Mouse (Mus musculus) MEL (cell line): ENCODE data around the gene Aip. TPM values are rescaled to one million over a fixed set of nuclear protein-coding genes. Genes with fewer than 3 reads are reported as not detected.

Experiments
- DNase-seq: peaks from one replicate; pipeline ENCODE4 v3.0.0; 2011; ENCODE audit warnings: low read depth, low spot score
- H3K27ac ChIP-seq: 2 replicates; pipeline ENCODE4 v1.5.1; 2012; ENCODE audit warnings: low read depth, mild to moderate bottlenecking, control low read depth, low read length, moderate library complexity; ENCODE audit not compliant: control insufficient read depth
- H3K27me3 ChIP-seq, 2 experiments: fragments of 150-350 bp in 1 of 2; sonication (generic) in 1 of 2; 2 replicates each; pipeline ENCODE4 v1.6.1; 2012; ENCODE audit warnings: low read length in 2 of 2, mild to moderate bottlenecking in 2 of 2, improper control_type of control experiment in 1 of 2, moderate library complexity in 1 of 2; ENCODE audit not compliant: insufficient read depth in 2 of 2, control insufficient read depth in 1 of 2
- H3K36me3 ChIP-seq, 2 experiments: 2 replicates each; pipeline ENCODE4 v1.6.1; 2012 to 2014; ENCODE audit warnings: low read length in 2 of 2, improper control_type of control experiment in 1 of 2, inconsistent platforms in 1 of 2, mild to moderate bottlenecking in 1 of 2; ENCODE audit not compliant: insufficient read depth in 2 of 2, control insufficient read depth in 1 of 2
- H3K4me1 ChIP-seq, 2 experiments: fragments of 150-350 bp in 1 of 2; sonication (generic) in 1 of 2; 2 replicates each; pipeline ENCODE4 v1.6.1; 2012; ENCODE audit warnings: low read length in 2 of 2, improper control_type of control experiment in 1 of 2, mild to moderate bottlenecking in 1 of 2; ENCODE audit not compliant: insufficient read depth in 2 of 2, control insufficient read depth in 1 of 2
- H3K4me3 ChIP-seq, 2 experiments: fragments of 150-350 bp in 1 of 2; sonication (generic) in 1 of 2; 2 replicates each; pipeline ENCODE4 v1.5.1; 2012; ENCODE audit warnings: low read depth in 2 of 2, low read length in 2 of 2, mild to moderate bottlenecking in 2 of 2, moderate library complexity in 2 of 2, control low read depth in 1 of 2, improper control_type of control experiment in 1 of 2; ENCODE audit not compliant: control insufficient read depth in 1 of 2, insufficient read depth in 1 of 2
- H3K79me2 ChIP-seq: 2 replicates; pipeline ENCODE4 v1.6.1; 2012; ENCODE audit warnings: mild to moderate bottlenecking, low read length, moderate library complexity; ENCODE audit not compliant: control insufficient read depth, poor library complexity, insufficient read depth
- H3K9ac ChIP-seq: 2 replicates; pipeline ENCODE4 v1.6.1; 2012; ENCODE audit warnings: low read depth, mild to moderate bottlenecking, control low read depth, low read length, moderate library complexity; ENCODE audit not compliant: control insufficient read depth, poor library complexity, severe bottlenecking
- H3K9me3 ChIP-seq: fragments of 150-350 bp; sonication (generic); replicated peaks from 2 replicates; pipeline ENCODE4 v1.6.1; 2012; ENCODE audit warnings: mild to moderate bottlenecking, low read length, improper control_type of control experiment, moderate library complexity; ENCODE audit not compliant: insufficient read depth
- CHD1 ChIP-seq: IDR thresholded peaks from 2 replicates; pipeline ENCODE4 v1.6.1; 2012; ENCODE audit warnings: low read depth, mild to moderate bottlenecking, inconsistent platforms, low read length, improper control_type of control experiment
- CTCF ChIP-seq, 3 experiments: IDR thresholded peaks in 2 of 3; conservative IDR thresholded peaks in 1 of 3; 2 replicates each; pipeline ENCODE4 v1.5.1; 2011 to 2012; ENCODE audit warnings: low read length in 3 of 3, low read depth in 2 of 3, mild to moderate bottlenecking in 2 of 3, improper control_type of control experiment in 1 of 3, inconsistent platforms in 1 of 3, mixed read lengths in 1 of 3, moderate library complexity in 1 of 3; ENCODE audit not compliant: control insufficient read depth in 1 of 3, insufficient read depth in 1 of 3, poor library complexity in 1 of 3, severe bottlenecking in 1 of 3
- E2F4 ChIP-seq: IDR thresholded peaks from 2 replicates; pipeline ENCODE4 v1.6.1; 2011; ENCODE audit warnings: low read depth, low read length, improper control_type of control experiment, borderline replicate concordance
- ELF1 ChIP-seq: IDR thresholded peaks from 2 replicates; pipeline ENCODE4 v1.6.1; 2014; ENCODE audit warnings: low read depth, mild to moderate bottlenecking, inconsistent platforms, low read length, improper control_type of control experiment, moderate library complexity
- EP300 ChIP-seq, 2 experiments: IDR thresholded peaks; 2 replicates each; pipeline ENCODE4 v1.6.1; 2011; ENCODE audit warnings: improper control_type of control experiment in 2 of 2, low read length in 2 of 2, low read depth in 1 of 2, mild to moderate bottlenecking in 1 of 2
- ETS1 ChIP-seq: IDR thresholded peaks from 2 replicates; pipeline ENCODE4 v1.6.1; 2012; ENCODE audit warnings: low read depth, mild to moderate bottlenecking, inconsistent platforms, low read length, improper control_type of control experiment, moderate library complexity
- JUND ChIP-seq: IDR thresholded peaks from 2 replicates; pipeline ENCODE4 v1.6.1; 2011; ENCODE audit warnings: low read depth, mild to moderate bottlenecking, improper control_type of control experiment, low read length
- KAT2A ChIP-seq: conservative IDR thresholded peaks from 2 replicates; pipeline ENCODE4 v1.6.1; 2012; ENCODE audit warnings: low read depth, low read length, improper control_type of control experiment, inconsistent platforms
- MAX ChIP-seq: IDR thresholded peaks from 2 replicates; pipeline ENCODE4 v1.6.1; 2011; ENCODE audit warnings: low read length, improper control_type of control experiment
- MEF2A ChIP-seq: IDR thresholded peaks from 2 replicates; pipeline ENCODE4 v1.6.1; 2014; ENCODE audit warnings: low read depth, mild to moderate bottlenecking, inconsistent platforms, low read length, improper control_type of control experiment; ENCODE audit not compliant: poor library complexity, insufficient replicate concordance, severe bottlenecking; ENCODE audit errors: extremely low read depth
- MYB ChIP-seq: IDR thresholded peaks from 2 replicates; pipeline ENCODE4 v1.6.1; 2011; ENCODE audit warnings: mild to moderate bottlenecking, low read depth, low read length, improper control_type of control experiment
- MYC ChIP-seq: IDR thresholded peaks from 2 replicates; pipeline ENCODE4 v1.6.1; 2011; ENCODE audit warnings: low read depth, mild to moderate bottlenecking, low read length, improper control_type of control experiment, moderate library complexity
- POLR2A ChIP-seq, 2 experiments: IDR thresholded peaks; 2 replicates each; pipeline ENCODE4 v1.6.1; 2011 to 2012; ENCODE audit warnings: low read length in 2 of 2, mild to moderate bottlenecking in 2 of 2, control low read depth in 1 of 2, improper control_type of control experiment in 1 of 2, low read depth in 1 of 2, moderate library complexity in 1 of 2; ENCODE audit not compliant: control insufficient read depth in 1 of 2, insufficient read depth in 1 of 2, poor library complexity in 1 of 2
- POLR2AphosphoS5 ChIP-seq: IDR thresholded peaks from 2 replicates; pipeline ENCODE4 v1.6.1; 2012; ENCODE audit warnings: low read depth, borderline replicate concordance, mild to moderate bottlenecking, inconsistent platforms, low read length, moderate library complexity, mixed read lengths
- SIN3A ChIP-seq: IDR thresholded peaks from 2 replicates; pipeline ENCODE4 v1.6.1; 2012; ENCODE audit warnings: low read length, improper control_type of control experiment, inconsistent platforms
- SMC3 ChIP-seq: IDR thresholded peaks from 2 replicates; pipeline ENCODE4 v1.6.1; 2011; ENCODE audit warnings: low read depth, low read length, improper control_type of control experiment
- TAL1 ChIP-seq: IDR thresholded peaks from 2 replicates; pipeline ENCODE4 v1.6.1; 2012; ENCODE audit warnings: mild to moderate bottlenecking, inconsistent platforms, low read length, moderate library complexity, mixed read lengths
- TCF12 ChIP-seq: IDR thresholded peaks from 2 replicates; pipeline ENCODE4 v1.6.1; 2014; ENCODE audit warnings: low read depth, mild to moderate bottlenecking, inconsistent platforms, low read length, improper control_type of control experiment, moderate library complexity
- USF1 ChIP-seq: IDR thresholded peaks from 2 replicates; pipeline ENCODE4 v1.6.1; 2014; ENCODE audit warnings: low read depth, mild to moderate bottlenecking, inconsistent platforms, low read length, improper control_type of control experiment, moderate library complexity
- USF2 ChIP-seq, 2 experiments: IDR thresholded peaks; 2 replicates each; pipeline ENCODE4 v1.6.1; 2011 to 2012; ENCODE audit warnings: improper control_type of control experiment in 2 of 2, low read length in 2 of 2, borderline replicate concordance in 1 of 2, inconsistent platforms in 1 of 2, low read depth in 1 of 2, mild to moderate bottlenecking in 1 of 2; ENCODE audit not compliant: insufficient read depth in 1 of 2
- ZC3H11A ChIP-seq: IDR thresholded peaks from 2 replicates; pipeline ENCODE4 v1.6.1; 2012; ENCODE audit warnings: low read depth, mild to moderate bottlenecking, inconsistent platforms, low read length, improper control_type of control experiment
- ZKSCAN1 ChIP-seq: IDR thresholded peaks from 2 replicates; pipeline ENCODE4 v1.6.1; 2012; ENCODE audit warnings: low read depth, mild to moderate bottlenecking, inconsistent platforms, low read length, improper control_type of control experiment, moderate library complexity
- ZNF384 ChIP-seq: IDR thresholded peaks from 2 replicates; pipeline ENCODE4 v1.6.1; 2012; ENCODE audit warnings: low read depth, mild to moderate bottlenecking, inconsistent platforms, low read length, improper control_type of control experiment
- polyA plus RNA-seq, 2 experiments: library from polyadenylated mRNA; stranded (reverse) in 1 of 2; unstranded in 1 of 2; fragments of >175 nt in 1 of 2; fragments of >200 nt in 1 of 2; gene quantifications; 2 replicates each; pipeline versions ENCODE4 v1.2.1 to v1.2.4; 2012; ENCODE audit warnings: low replicate concordance in 2 of 2, low read depth in 1 of 2; ENCODE audit not compliant: insufficient read length in 2 of 2, insufficient read depth in 1 of 2, missing spikeins in 1 of 2
- total RNA-seq: library from RNA; depleted of rRNA; stranded (reverse); fragments of 300-350 nt; gene quantifications from 2 replicates; pipeline ENCODE4 v1.2.3, GENCODE M21; 2012

The Aip gene
- total and polyA plus RNA-seq, 3 experiments: 37.8 to 101 TPM; not detected in 1

DNA sequence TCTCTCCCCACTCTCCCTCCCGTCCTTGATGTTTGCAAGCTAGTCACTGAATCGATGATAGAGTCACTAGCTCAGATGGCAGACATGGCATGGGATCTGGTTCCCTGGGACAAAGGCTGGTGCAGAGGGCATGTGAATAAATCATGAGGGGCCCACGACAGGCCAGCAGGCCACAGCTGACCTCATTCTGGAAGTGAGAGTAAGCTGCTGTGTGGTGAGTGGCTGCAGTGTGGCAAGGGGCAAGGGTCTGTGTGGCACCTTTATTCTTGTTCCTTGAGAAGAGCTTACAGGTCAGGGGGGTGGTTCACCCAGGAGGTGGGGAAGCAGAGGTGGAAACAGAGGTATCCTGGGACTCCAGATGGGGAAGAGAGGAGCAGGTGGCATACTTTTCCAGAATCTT is 44.3 kb downstream of the Aip start, which contains the start of gene Cabp2:
Gene Cabp2, plus strand, starts transcription at position 185 of the 400 bp plus-strand sequence.
- H3K27me3 ChIP-seq: peaks cover 1 to 2% of the 10 kb centered on the region in 2 experiments; a peak in 3 of 4 replicates
- DNase-seq: no peak
- no peak within 1 kb of the TSS for H3K9ac ChIP-seq
- no peak within 1 kb of the TSS for H3K4me3 ChIP-seq
- TF ChIP-seq ETS1 (no peak), SIN3A (no peak), USF2 (IDR thresholded peaks at IDR 0.05; ENCODE audit: borderline replicate concordance in 1 of 2, insufficient read depth in 1 of 2, low read depth in 1 of 2, low read length in 2 of 2) (no peak), MEF2A (no peak), CHD1 (no peak), POLR2A (IDR thresholded peaks at IDR 0.05; ENCODE audit: control insufficient read depth in 1 of 2, insufficient read depth in 1 of 2, low read depth in 1 of 2, low read length in 2 of 2, poor library complexity in 1 of 2) (no peak), MAX (no peak), ZNF384 (no peak), ELF1 (no peak), ZKSCAN1 (no peak), ZC3H11A (no peak), TAL1 (no peak), KAT2A (no peak), POLR2AphosphoS5 (no peak), TCF12 (no peak), USF1 (no peak), E2F4 (no peak), EP300 (IDR thresholded peaks at IDR 0.05; ENCODE audit: low read depth in 1 of 2, low read length in 2 of 2) (no peak), MYB (no peak), JUND (no peak)
- TF ChIP-seq, all 39 proteins: peak for 0
- Histone ChIP-seq H3K27ac (no peak within 1 kb of the TSS), H3K36me3 (no peaks in the 10 kb centered on the region), H3K4me1 (peaks cover 0 to 5% of the 10 kb centered on the region in 2 experiments; a peak in 1 of 4 replicates), H3K9me3 (no peaks in the 10 kb centered on the region), H3K79me2 (no peaks in the 10 kb centered on the region)

DNA sequence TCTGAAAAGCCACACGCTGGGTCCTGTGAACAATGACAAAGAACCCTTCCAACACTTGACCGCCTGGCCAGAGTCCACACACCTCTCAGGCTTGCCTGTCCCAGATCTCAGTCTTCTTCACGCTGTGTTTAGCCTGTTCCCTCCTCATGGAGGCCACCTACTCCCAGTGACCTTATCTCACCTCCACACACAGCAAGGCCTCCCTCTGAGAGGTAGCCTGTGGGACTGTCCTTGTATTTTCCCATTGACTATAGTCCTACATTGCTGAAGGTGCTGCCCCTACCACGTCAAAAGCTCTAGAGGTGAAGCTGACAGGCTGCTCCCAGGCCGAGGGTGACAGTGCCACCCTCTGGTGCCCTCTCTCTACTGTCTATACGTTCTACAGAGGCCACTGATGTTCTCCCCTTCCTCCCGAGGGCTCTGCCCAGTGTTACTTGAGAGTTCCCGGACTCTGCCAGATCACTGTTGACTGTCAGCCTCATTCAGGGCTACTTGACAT is 45.1 kb downstream of the Aip start:
- TF ChIP-seq CTCF (IDR thresholded peaks at IDR 0.05 in 2 of 3, conservative IDR thresholded peaks at IDR 0.05 in 1 of 3; ENCODE audit: control insufficient read depth in 1 of 3, insufficient read depth in 1 of 3, low read depth in 2 of 3, low read length in 3 of 3, poor library complexity in 1 of 3, severe bottlenecking in 1 of 3) (peak in 2 of 3 experiments; percentile 28 to 29; a peak in 4 of 6 replicates), USF2 (IDR thresholded peaks at IDR 0.05; ENCODE audit: borderline replicate concordance in 1 of 2, insufficient read depth in 1 of 2, low read depth in 1 of 2, low read length in 2 of 2) (no peak), SIN3A (no peak), ZC3H11A (no peak), MYC (no peak), SMC3 (peak; percentile 37; the same call in 1 of the 2 replicates), KAT2A (no peak)
- Histone ChIP-seq H3K27ac (no peak overlapping the region), H3K36me3 (no peaks in the 10 kb centered on the region), H3K9me3 (no peaks in the 10 kb centered on the region), H3K9ac (no peak overlapping the region), H3K79me2 (no peaks in the 10 kb centered on the region), H3K27me3 (peaks cover 2 to 3% of the 10 kb centered on the region in 2 experiments; a peak in 3 of 4 replicates), H3K4me3 (no peak overlapping the region), H3K4me1 (peaks cover 0 to 5% of the 10 kb centered on the region in 2 experiments; a peak in 1 of 4 replicates)
- DNase-seq: no peak
